36 mouse cellular contexts compared by ENCODE assay signal in the genomic region with DNA sequence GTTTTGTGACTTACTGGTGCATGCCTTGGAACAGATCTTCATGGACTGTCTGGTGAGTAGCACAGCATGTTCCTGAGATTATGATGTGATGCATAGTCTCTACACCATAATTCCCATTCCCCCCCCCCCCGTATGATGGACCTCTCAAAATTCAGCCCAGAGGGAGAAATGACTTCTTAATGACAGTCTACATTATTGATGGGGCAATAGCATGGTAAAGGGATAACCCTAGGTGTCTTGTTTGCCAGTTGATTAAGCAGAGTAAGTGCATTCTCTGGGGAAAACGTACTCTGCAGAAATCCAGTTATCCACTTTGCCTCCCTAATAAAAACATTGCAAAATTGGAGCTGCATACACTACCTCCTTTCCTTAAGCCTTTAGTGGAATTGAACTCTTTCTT.
"Had no signal": no experiment of that assay in that cellular context is flagged by ENCODE, and none has a peak within 500 bp of the region (broad histone marks: within the 10 kb centered on the region; RNA-seq: fewer than 3 reads in every experiment).

No protein-coding gene starts in this region.

- DNase-seq: heart, adult 18-20 months; heart, adult 2 months; heart, postnatal 10 days; heart, postnatal 14 days; heart, postnatal 36 days; heart, postnatal 4 days; kidney, adult 11 months; kidney, adult 18-20 months; kidney, adult 2 months; kidney, adult 8-10 months; kidney, adult 9 months; kidney, postnatal 10 days; kidney, postnatal 14 days; kidney, postnatal 25 days; kidney, postnatal 36 days; kidney, postnatal 4 days; layer of hippocampus, adult 9-11 months; layer of hippocampus, postnatal 36 days had no signal

- H3K9ac ChIP-seq: heart, embryonic 12.5 days; heart, embryonic 13.5 days; heart, embryonic 15.5 days; hindbrain, embryonic 12.5 days; hindbrain, embryonic 13.5 days; hindbrain, embryonic 14.5 days; hindbrain, embryonic 15.5 days; intestine, embryonic 15.5 days; kidney, embryonic 15.5 days had no signal

- H3K4me1 ChIP-seq: heart, embryonic 10.5 days; heart, embryonic 15.5 days; intestine, embryonic 15.5 days; kidney, embryonic 15.5 days had no signal

- H3K4me3 ChIP-seq: heart, adult 2 months; heart, embryonic 10.5 days; heart, embryonic 12.5 days; heart, embryonic 13.5 days; heart, embryonic 15.5 days; hindbrain, embryonic 12.5 days; hindbrain, embryonic 13.5 days; hindbrain, embryonic 15.5 days; intestine, embryonic 15.5 days; kidney, embryonic 15.5 days; layer of hippocampus, adult 2 months had no signal

- H3K27ac ChIP-seq: heart, adult 2 months; heart, embryonic 10.5 days; heart, embryonic 13.5 days; heart, embryonic 15.5 days; hindbrain, embryonic 12.5 days; hindbrain, embryonic 13.5 days; hindbrain, embryonic 14.5 days; hindbrain, embryonic 15.5 days; hindbrain, postnatal 0 days; intestine, embryonic 15.5 days; kidney, embryonic 15.5 days; kidney, postnatal 0 days; layer of hippocampus, adult 2 months had no signal

- H3K27me3 ChIP-seq: heart, embryonic 12.5 days; heart, embryonic 13.5 days; heart, embryonic 15.5 days; hindbrain, embryonic 12.5 days; hindbrain, embryonic 13.5 days; hindbrain, embryonic 15.5 days; intestine, embryonic 15.5 days; kidney, embryonic 15.5 days had no signal

- H3K4me2 ChIP-seq: heart, embryonic 11.5 days; heart, embryonic 12.5 days; heart, embryonic 13.5 days; heart, embryonic 15.5 days; hindbrain, embryonic 12.5 days; hindbrain, embryonic 13.5 days; hindbrain, embryonic 14.5 days; hindbrain, embryonic 15.5 days; intestine, embryonic 15.5 days; kidney, embryonic 15.5 days had no signal

- H3K36me3 ChIP-seq: heart, embryonic 10.5 days; heart, embryonic 12.5 days; heart, embryonic 13.5 days; heart, embryonic 15.5 days; hindbrain, embryonic 12.5 days; hindbrain, embryonic 13.5 days; hindbrain, embryonic 15.5 days; intestine, embryonic 15.5 days; kidney, embryonic 15.5 days had no signal

- H3K9me3 ChIP-seq: heart, embryonic 10.5 days; heart, embryonic 12.5 days; heart, embryonic 13.5 days; heart, embryonic 15.5 days; hindbrain, embryonic 12.5 days; hindbrain, embryonic 13.5 days; hindbrain, embryonic 15.5 days; intestine, embryonic 15.5 days; kidney, embryonic 15.5 days had no signal

- ATAC-seq: hindbrain, embryonic 16.5 days; hindbrain, postnatal 0 days; inflammation-experienced regulatory T-cells, adult 6 months; intestine, embryonic 15.5 days; intestine, embryonic 16.5 days; intestine, postnatal 0 days had no signal
